Mouse (Mus musculus) ES-E14 (cell line): ENCODE results near the gene Nvl. TPM values are rescaled to one million over a fixed set of nuclear protein-coding genes. Genes with fewer than 3 reads are reported as not detected.

Source experiments
- DNase-seq: peaks from one replicate; pipeline ENCODE4 v3.0.0-alpha.2; 2013; ENCODE audit warnings: low read depth, low spot score
- H3K27ac ChIP-seq: 2 replicates; pipeline ENCODE4 v1.5.1; 2012; ENCODE audit warnings: low read depth, mild to moderate bottlenecking, low read length, moderate library complexity, mixed read lengths; ENCODE audit not compliant: poor library complexity, insufficient read depth, severe bottlenecking
- H3K36me3 ChIP-seq: 2 replicates; pipeline ENCODE4 v1.6.1; 2012; ENCODE audit warnings: mild to moderate bottlenecking, low read length, moderate library complexity, mixed read lengths; ENCODE audit not compliant: control insufficient read depth, poor library complexity, insufficient read depth, severe bottlenecking
- H3K4me1 ChIP-seq, 2 experiments: fragments of 150-350 bp in 1 of 2; sonication (generic) in 1 of 2; 2 replicates each; pipeline ENCODE4 v1.6.1; 2012; ENCODE audit warnings: low read length in 2 of 2, mild to moderate bottlenecking in 1 of 2, mixed read lengths in 1 of 2; ENCODE audit not compliant: control insufficient read depth in 2 of 2, insufficient read depth in 2 of 2, poor library complexity in 1 of 2
- H3K4me3 ChIP-seq, 2 experiments: fragments of 150-350 bp in 1 of 2; sonication (generic) in 1 of 2; 2 replicates each; pipeline ENCODE4 v1.5.1; 2012; ENCODE audit warnings: low read length in 2 of 2, low read depth in 1 of 2, mild to moderate bottlenecking in 1 of 2, mixed read lengths in 1 of 2; ENCODE audit not compliant: insufficient read depth in 1 of 2, poor library complexity in 1 of 2, severe bottlenecking in 1 of 2
- H3K9ac ChIP-seq: 2 replicates; pipeline ENCODE4 v1.6.1; 2012; ENCODE audit warnings: low read depth, mild to moderate bottlenecking, low read length, mixed read lengths; ENCODE audit not compliant: poor library complexity, insufficient read depth, severe bottlenecking
- H3K9me3 ChIP-seq: fragments of 150-350 bp; sonication (generic); 2 replicates; pipeline ENCODE4 v1.6.1; 2012; ENCODE audit warnings: low read depth, mild to moderate bottlenecking, low read length; ENCODE audit not compliant: control insufficient read depth, insufficient read depth
- CHD2 ChIP-seq: IDR thresholded peaks from 2 replicates; pipeline ENCODE4 v1.6.1; 2014; ENCODE audit warnings: mild to moderate bottlenecking, low read depth, low read length, inconsistent platforms
- HCFC1 ChIP-seq: IDR thresholded peaks from 2 replicates; pipeline ENCODE4 v1.6.1; 2012; ENCODE audit warnings: low read length, inconsistent platforms, borderline replicate concordance; ENCODE audit not compliant: insufficient read depth
- MAFK ChIP-seq: IDR thresholded peaks from 2 replicates; pipeline ENCODE4 v1.6.1; 2014; ENCODE audit warnings: mild to moderate bottlenecking, low read depth, low read length, inconsistent platforms; ENCODE audit not compliant: insufficient read depth
- ZC3H11A ChIP-seq: IDR thresholded peaks from 2 replicates; pipeline ENCODE4 v1.6.1; 2012; ENCODE audit warnings: low read depth, mild to moderate bottlenecking, inconsistent platforms, low read length, borderline replicate concordance
- ZNF384 ChIP-seq: IDR thresholded peaks from 2 replicates; pipeline ENCODE4 v1.6.1; 2012; ENCODE audit warnings: low read depth, low read length, inconsistent platforms
- in situ Hi-C, 2 experiments: fragments of 600-800 bp; cut with MboI; formaldehyde crosslinking; loops; one replicate each; pipeline ENCODE4 v1.15.1; 2025; ENCODE audit warnings: low sequenced_read_pairs in 2 of 2, inconsistent platforms in 1 of 2; ENCODE audit not compliant: unreplicated experiment in 2 of 2
- total RNA-seq: library from RNA; depleted of rRNA; stranded (reverse); fragments of 300-350 nt; gene quantifications from 2 replicates; pipeline ENCODE4 v1.2.3, GENCODE M21; 2012

The Nvl gene
- total RNA-seq, 1 experiment = 44.5 TPM

GRCm38 (mm10) chr1:181167816-181168215 is 23.8 kb upstream of the Nvl start:
- H3K36me3 ChIP-seq = peaks cover 16% of the 10 kb centered on the region
- in situ Hi-C loops = no loop called here
- no peak for DNase-seq
- no peak for TF ChIP-seq MAFK
- no peak for TF ChIP-seq HCFC1
- TF ChIP-seq ZC3H11A = no peak
- no peak for TF ChIP-seq CHD2
- no peak for TF ChIP-seq ZNF384
- no peak overlapping the region for H3K27ac ChIP-seq
- H3K4me1 ChIP-seq = peaks cover 2 to 5% of the 10 kb centered on the region in 2 experiments; a peak in 3 of 4 replicates
- no peak overlapping the region for H3K9ac ChIP-seq
- H3K4me3 ChIP-seq = no peak overlapping the region
- H3K9me3 ChIP-seq = no peaks in the 10 kb centered on the region

- peaks cover 2% of the 10 kb centered on the region; the same call in 1 of the 2 replicates for H3K36me3 ChIP-seq
- H3K9ac ChIP-seq = no peak overlapping the region; the same call in 1 of the 2 replicates
- H3K27ac ChIP-seq = no peak overlapping the region
- TF ChIP-seq HCFC1 (no peak), MAFK (no peak), ZNF384 (no peak), ZC3H11A (no peak), CHD2 (no peak)
- no peaks in the 10 kb centered on the region for H3K9me3 ChIP-seq
- H3K4me3 ChIP-seq = peak overlapping the region; percentile 77 to 94
- in situ Hi-C loops = no loop called here
- peaks cover 0 to 4% of the 10 kb centered on the region in 2 experiments; a peak in 1 of 4 replicates for H3K4me1 ChIP-seq
- no peak for DNase-seq
These were observed 7.5 kb upstream of the Nvl start for GRCm38 (mm10) chr1:181151541-181151940.

GRCm38 (mm10) chr1:181150827-181151534 is 7.0 kb upstream of the Nvl start:
- DNase-seq = peak; percentile 85
- Histone ChIP-seq H3K36me3 (peaks cover 2% of the 10 kb centered on the region; the same call in 1 of the 2 replicates), H3K27ac (peak overlapping the region; percentile 26; the same call in 1 of the 2 replicates), H3K9ac (peak overlapping the region; percentile 90), H3K4me1 (peaks cover 0 to 4% of the 10 kb centered on the region in 2 experiments; a peak in 1 of 4 replicates), H3K4me3 (peak overlapping the region; percentile 77 to 94), H3K9me3 (no peaks in the 10 kb centered on the region)
- TF ChIP-seq ZC3H11A (no peak), HCFC1 (peak; percentile 95)
- in situ Hi-C loops = no loop called here

GRCm38 (mm10) chr1:181150431-181150826 is 6.4 kb upstream of the Nvl start:
- in situ Hi-C loops = no loop called here
- Histone ChIP-seq H3K9ac (no peak overlapping the region), H3K9me3 (no peaks in the 10 kb centered on the region), H3K36me3 (peaks cover 2% of the 10 kb centered on the region; the same call in 1 of the 2 replicates), H3K27ac (no peak overlapping the region), H3K4me1 (peaks cover 0 to 4% of the 10 kb centered on the region in 2 experiments; a peak in 1 of 4 replicates), H3K4me3 (peak overlapping the region in 1 of 2 experiments; percentile 77; a peak in 1 of 4 replicates)
- no peak for DNase-seq
- no peak for TF ChIP-seq MAFK
- no peak for TF ChIP-seq CHD2
- TF ChIP-seq ZNF384 = no peak
- no peak for TF ChIP-seq ZC3H11A
- no peak for TF ChIP-seq HCFC1
